Mouse (Mus musculus): Measurements from ENCODE around the gene Gm20388. TPM values are rescaled to one million over a fixed set of nuclear protein-coding genes. Genes with fewer than 3 reads are reported as not detected.

Gm20388 gene
- polyA plus RNA-seq, 1 experiment from 2014 or later: 1.4 TPM

DNA sequence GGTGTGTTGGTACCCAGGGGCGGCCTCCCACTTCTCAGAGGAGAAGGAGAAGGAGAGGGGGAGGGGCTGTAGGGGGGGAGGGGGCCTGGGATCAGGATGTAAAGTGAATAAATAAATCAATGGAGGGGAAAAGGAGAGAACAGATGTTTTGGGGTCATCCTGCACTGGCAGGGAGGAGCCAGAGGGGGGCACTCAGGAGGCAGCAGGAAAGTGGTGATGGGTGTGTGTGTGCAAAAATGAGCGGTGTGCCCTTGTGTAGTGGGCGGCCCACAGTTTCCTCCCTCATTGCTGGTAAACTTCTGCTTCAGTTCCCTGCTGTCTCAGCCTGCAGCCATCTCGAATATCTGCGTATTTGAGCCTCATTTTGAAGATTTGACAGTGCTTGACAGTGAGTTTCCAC lies 2224.9 kb downstream of the Gm20388 start:
- Histone ChIP-seq H3K4me2 (ENCODE audit: low read depth, low read length) (no peak overlapping the region), H3K27me3 (ENCODE audit: control insufficient read depth, insufficient read depth, low read depth, low read length) (no peaks in the 10 kb centered on the region), H3K4me1 (ENCODE audit: control insufficient read depth, low read depth, low read length) (no peaks in the 10 kb centered on the region), H3K27ac (ENCODE audit: low read length) (no peak overlapping the region), H3K4me3 (ENCODE audit: low read depth, low read length) (no peak overlapping the region), H3K9me3 (replicated peaks; ENCODE audit: control insufficient read depth, low read length) (no peaks in the 10 kb centered on the region), H3K9ac (ENCODE audit: low read depth, low read length) (no peak overlapping the region), H3K36me3 (ENCODE audit: control insufficient read depth, insufficient read depth) (no peaks in the 10 kb centered on the region)
- WGBS (ENCODE audit: insufficient replicate concordance): 28% methylated on average over 5 of the region's 5 CpGs
- ATAC-seq (ENCODE audit: low read depth): no peak

DNA sequence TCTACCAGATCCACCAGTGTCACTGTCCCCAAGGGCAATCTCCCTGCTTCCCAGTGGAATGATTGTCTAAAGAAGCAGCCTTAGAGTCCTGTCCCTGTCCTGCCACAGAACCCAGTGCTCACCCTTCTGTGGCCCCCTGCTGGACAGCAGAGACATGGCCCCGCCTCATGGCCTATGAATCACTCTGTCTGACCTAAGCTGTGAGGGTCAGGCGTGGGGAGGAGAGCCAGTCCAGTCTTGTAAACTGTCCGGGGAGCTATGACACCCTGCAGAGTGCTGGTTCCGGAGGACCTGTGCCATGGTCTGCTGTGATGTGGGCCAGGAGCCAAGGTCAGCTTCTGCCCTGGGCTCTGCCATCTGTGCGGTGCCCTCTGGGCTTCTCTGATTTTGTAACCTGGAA lies 2229.1 kb downstream of the Gm20388 start:
- H3K4me3 ChIP-seq (ENCODE audit: low read depth, low read length): no peak overlapping the region
- H3K27ac ChIP-seq (ENCODE audit: low read length): no peak overlapping the region
- no peaks in the 10 kb centered on the region for H3K9me3 ChIP-seq (replicated peaks; ENCODE audit: control insufficient read depth, low read length)
- H3K4me1 ChIP-seq (ENCODE audit: control insufficient read depth, low read depth, low read length): no peaks in the 10 kb centered on the region
- no peak overlapping the region for H3K4me2 ChIP-seq (ENCODE audit: low read depth, low read length)
- no peaks in the 10 kb centered on the region for H3K27me3 ChIP-seq (ENCODE audit: control insufficient read depth, insufficient read depth, low read depth, low read length)
- ATAC-seq (ENCODE audit: low read depth): peak; percentile 55; the same call in 1 of the 2 replicates
- H3K9ac ChIP-seq (ENCODE audit: low read depth, low read length): no peak overlapping the region
- no peaks in the 10 kb centered on the region for H3K36me3 ChIP-seq (ENCODE audit: control insufficient read depth, insufficient read depth)
- WGBS (ENCODE audit: insufficient replicate concordance): 33% methylated on average over 5 of the region's 5 CpGs

DNA sequence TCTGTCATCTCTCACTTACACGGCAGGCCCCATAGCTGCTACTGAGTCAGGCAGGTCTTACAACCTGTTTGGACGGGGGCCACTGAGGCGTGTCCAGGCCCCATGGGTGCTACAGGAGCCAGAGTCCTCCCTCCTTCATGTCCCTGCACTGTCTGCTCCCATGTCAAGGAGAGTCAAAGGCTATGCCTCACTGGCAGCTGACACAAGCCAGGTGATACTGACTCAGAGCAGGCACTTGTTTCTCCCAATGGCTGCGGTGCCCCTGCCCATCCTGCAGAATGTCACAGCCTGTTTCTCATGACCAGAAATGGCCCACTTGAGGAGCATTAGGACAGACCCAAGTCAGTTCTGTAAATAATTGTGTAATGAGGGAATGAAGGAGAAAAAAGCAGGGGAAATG lies 2229.8 kb downstream of the Gm20388 start:
- no peaks in the 10 kb centered on the region for H3K36me3 ChIP-seq (ENCODE audit: control insufficient read depth, insufficient read depth)
- H3K4me1 ChIP-seq (ENCODE audit: control insufficient read depth, low read depth, low read length): no peaks in the 10 kb centered on the region
- H3K9me3 ChIP-seq (replicated peaks; ENCODE audit: control insufficient read depth, low read length): no peaks in the 10 kb centered on the region
- no peak overlapping the region for H3K4me2 ChIP-seq (ENCODE audit: low read depth, low read length)
- H3K4me3 ChIP-seq (ENCODE audit: low read depth, low read length): no peak overlapping the region
- WGBS (ENCODE audit: insufficient replicate concordance): 68% methylated on average over 4 of the region's 4 CpGs
- no peak overlapping the region for H3K27ac ChIP-seq (ENCODE audit: low read length)
- H3K27me3 ChIP-seq (ENCODE audit: control insufficient read depth, insufficient read depth, low read depth, low read length): no peaks in the 10 kb centered on the region
- no peak overlapping the region for H3K9ac ChIP-seq (ENCODE audit: low read depth, low read length)
- no peak for ATAC-seq (ENCODE audit: low read depth)

DNA sequence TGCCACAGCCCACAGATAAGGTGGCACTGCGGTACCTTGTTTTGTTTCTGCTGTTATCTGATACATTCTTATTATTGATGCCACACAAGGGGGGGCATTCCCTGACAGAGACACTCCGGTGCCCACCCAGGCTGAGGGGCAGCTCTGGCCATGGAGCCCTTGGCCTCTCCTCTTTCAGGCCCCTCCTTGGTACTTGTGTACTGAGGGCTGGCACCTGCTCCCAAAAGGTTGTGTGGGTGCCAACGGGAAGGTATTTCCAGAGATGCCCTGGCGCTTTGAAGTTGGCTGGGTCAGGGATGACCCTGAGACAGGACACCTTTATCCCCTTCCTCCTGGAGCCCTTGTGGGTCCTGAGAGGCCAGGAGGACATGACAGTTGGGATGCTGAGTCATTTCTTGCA lies 2231.8 kb downstream of the Gm20388 start:
- H3K27me3 ChIP-seq (ENCODE audit: control insufficient read depth, insufficient read depth, low read depth, low read length): no peaks in the 10 kb centered on the region
- H3K36me3 ChIP-seq (ENCODE audit: control insufficient read depth, insufficient read depth): no peaks in the 10 kb centered on the region
- H3K4me1 ChIP-seq (ENCODE audit: control insufficient read depth, low read depth, low read length): no peaks in the 10 kb centered on the region
- ATAC-seq (ENCODE audit: low read depth): no peak
- no peak overlapping the region for H3K4me2 ChIP-seq (ENCODE audit: low read depth, low read length)
- H3K27ac ChIP-seq (ENCODE audit: low read length): no peak overlapping the region
- H3K4me3 ChIP-seq (ENCODE audit: low read depth, low read length): no peak overlapping the region
- no peaks in the 10 kb centered on the region for H3K9me3 ChIP-seq (replicated peaks; ENCODE audit: control insufficient read depth, low read length)
- WGBS (ENCODE audit: insufficient replicate concordance): 64% methylated on average over 4 of the region's 4 CpGs
- H3K9ac ChIP-seq (ENCODE audit: low read depth, low read length): no peak overlapping the region

DNA sequence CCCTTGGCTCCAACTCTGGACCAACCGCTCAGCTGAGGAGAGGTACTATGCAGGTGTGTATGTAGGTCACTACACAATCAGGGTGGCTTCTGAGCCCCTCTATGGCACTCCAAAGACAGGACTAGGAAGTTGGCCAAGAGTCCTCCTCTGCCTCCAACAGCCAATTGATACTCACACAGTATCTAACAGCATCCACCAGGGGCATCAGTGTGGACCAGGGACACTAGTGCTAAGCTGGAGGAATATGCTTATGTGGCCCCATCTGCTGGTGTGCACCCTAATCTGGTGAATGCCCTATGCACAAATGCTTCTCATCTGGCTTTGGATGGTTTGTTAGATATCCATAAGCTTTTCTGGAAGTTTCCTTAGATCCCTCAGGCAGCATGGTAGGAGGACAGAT lies 2232.6 kb downstream of the Gm20388 start:
- ATAC-seq (ENCODE audit: low read depth): no peak
- H3K27ac ChIP-seq (ENCODE audit: low read length): no peak overlapping the region
- H3K4me2 ChIP-seq (ENCODE audit: low read depth, low read length): no peak overlapping the region
- H3K9ac ChIP-seq (ENCODE audit: low read depth, low read length): no peak overlapping the region
- H3K36me3 ChIP-seq (ENCODE audit: control insufficient read depth, insufficient read depth): no peaks in the 10 kb centered on the region
- H3K4me3 ChIP-seq (ENCODE audit: low read depth, low read length): no peak overlapping the region
- no peaks in the 10 kb centered on the region for H3K9me3 ChIP-seq (replicated peaks; ENCODE audit: control insufficient read depth, low read length)
- no peaks in the 10 kb centered on the region for H3K4me1 ChIP-seq (ENCODE audit: control insufficient read depth, low read depth, low read length)
- WGBS (ENCODE audit: insufficient replicate concordance): 69% methylated on average over 1 of the region's 1 CpGs
- no peaks in the 10 kb centered on the region for H3K27me3 ChIP-seq (ENCODE audit: control insufficient read depth, insufficient read depth, low read depth, low read length)

DNA sequence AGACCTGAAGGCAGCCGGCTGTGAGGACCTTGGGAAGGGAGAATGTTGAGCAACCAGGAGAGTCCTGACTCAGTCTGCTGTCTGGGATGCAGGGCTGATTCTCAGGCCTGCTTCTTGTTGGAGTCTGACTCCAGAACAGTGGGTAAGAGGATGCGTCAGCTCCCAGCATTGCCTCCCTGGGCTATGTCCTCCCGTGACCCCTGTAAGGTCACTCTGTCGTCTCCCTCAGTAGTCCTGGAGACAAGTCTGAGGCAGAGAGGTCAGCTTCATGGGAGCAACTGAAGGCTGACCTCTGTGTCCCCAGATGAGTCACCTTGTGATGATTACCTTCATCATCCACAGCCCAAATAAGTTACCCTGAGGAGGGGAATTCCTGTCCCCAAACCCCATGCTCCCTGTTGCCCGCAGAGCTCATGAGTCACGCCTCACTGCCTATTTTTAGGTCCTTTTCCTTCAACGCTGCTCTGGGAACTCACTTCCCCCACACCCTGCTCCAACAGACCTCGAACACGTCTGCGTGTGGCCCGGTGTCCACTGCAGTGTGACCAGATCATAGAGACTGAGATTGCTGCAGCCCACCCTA lies 2234.2 kb downstream of the Gm20388 start:
- Histone ChIP-seq H3K27ac (ENCODE audit: low read length) (no peak overlapping the region), H3K4me2 (ENCODE audit: low read depth, low read length) (no peak overlapping the region), H3K4me3 (ENCODE audit: low read depth, low read length) (no peak overlapping the region), H3K4me1 (ENCODE audit: control insufficient read depth, low read depth, low read length) (no peaks in the 10 kb centered on the region), H3K27me3 (ENCODE audit: control insufficient read depth, insufficient read depth, low read depth, low read length) (no peaks in the 10 kb centered on the region), H3K9ac (ENCODE audit: low read depth, low read length) (no peak overlapping the region), H3K36me3 (ENCODE audit: control insufficient read depth, insufficient read depth) (no peaks in the 10 kb centered on the region), H3K9me3 (replicated peaks; ENCODE audit: control insufficient read depth, low read length) (no peaks in the 10 kb centered on the region)
- 27% methylated on average over 11 of the region's 11 CpGs for WGBS (ENCODE audit: insufficient replicate concordance)
- no peak for ATAC-seq (ENCODE audit: low read depth)

DNA sequence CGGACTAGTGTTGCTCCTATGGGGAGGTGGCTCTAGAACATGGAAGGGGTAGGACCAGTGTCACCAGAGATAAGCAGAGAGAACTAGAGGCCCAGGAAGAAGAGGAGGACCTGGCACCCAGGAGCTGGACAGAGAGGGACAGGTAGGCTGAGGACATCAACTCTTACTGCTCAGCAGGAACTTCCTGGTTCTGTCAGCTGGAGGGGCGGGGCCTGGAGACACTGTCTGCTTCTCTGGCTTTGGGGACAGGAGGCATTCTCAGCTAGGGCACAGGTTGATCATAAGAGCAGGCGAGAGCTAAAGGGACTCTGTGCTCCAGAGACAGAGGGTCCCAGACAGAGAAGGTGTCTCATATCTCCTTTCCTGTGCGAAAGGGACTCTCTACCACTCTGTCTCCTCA lies 2238.4 kb downstream of the Gm20388 start:
- Histone ChIP-seq H3K4me3 (ENCODE audit: low read depth, low read length) (no peak overlapping the region), H3K4me2 (ENCODE audit: low read depth, low read length) (no peak overlapping the region), H3K27me3 (ENCODE audit: control insufficient read depth, insufficient read depth, low read depth, low read length) (no peaks in the 10 kb centered on the region), H3K9me3 (replicated peaks; ENCODE audit: control insufficient read depth, low read length) (no peaks in the 10 kb centered on the region), H3K4me1 (ENCODE audit: control insufficient read depth, low read depth, low read length) (no peaks in the 10 kb centered on the region), H3K9ac (ENCODE audit: low read depth, low read length) (no peak overlapping the region), H3K36me3 (ENCODE audit: control insufficient read depth, insufficient read depth) (no peaks in the 10 kb centered on the region), H3K27ac (ENCODE audit: low read length) (no peak overlapping the region)
- no peak for ATAC-seq (ENCODE audit: low read depth)
- 50% methylated on average over 4 of the region's 4 CpGs for WGBS (ENCODE audit: insufficient replicate concordance)

- Histone ChIP-seq H3K27ac (ENCODE audit: low read length) (no peak overlapping the region), H3K27me3 (ENCODE audit: control insufficient read depth, insufficient read depth, low read depth, low read length) (no peaks in the 10 kb centered on the region), H3K9me3 (replicated peaks; ENCODE audit: control insufficient read depth, low read length) (no peaks in the 10 kb centered on the region), H3K9ac (ENCODE audit: low read depth, low read length) (no peak overlapping the region), H3K4me1 (ENCODE audit: control insufficient read depth, low read depth, low read length) (no peaks in the 10 kb centered on the region), H3K36me3 (ENCODE audit: control insufficient read depth, insufficient read depth) (no peaks in the 10 kb centered on the region), H3K4me2 (ENCODE audit: low read depth, low read length) (no peak overlapping the region), H3K4me3 (ENCODE audit: low read depth, low read length) (no peak overlapping the region)
- WGBS (ENCODE audit: insufficient replicate concordance): 59% methylated on average over 8 of the region's 8 CpGs
- ATAC-seq (ENCODE audit: low read depth): no peak
Measured at GRCm38 (mm10) chr8:122149606-122150005, 2239.0 kb downstream of the Gm20388 start.

DNA sequence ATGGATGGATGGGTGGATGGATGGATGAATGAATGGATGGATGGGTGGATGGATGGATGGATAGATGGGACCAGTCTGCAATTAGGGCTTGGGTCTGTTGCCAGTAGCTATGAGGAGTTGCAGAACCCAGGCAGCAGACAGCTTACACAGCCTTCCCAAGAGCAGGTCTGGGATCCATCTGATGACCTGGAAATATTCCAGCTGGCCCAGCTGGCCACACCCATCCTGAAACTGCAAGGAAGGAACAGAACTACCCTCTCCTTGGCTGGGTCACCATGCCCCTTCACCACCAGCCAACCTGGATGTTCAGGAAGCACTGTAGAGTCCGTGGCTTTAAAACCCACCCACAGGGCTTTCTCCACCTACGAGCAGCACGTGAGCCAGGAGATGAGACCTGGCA lies 2240.9 kb downstream of the Gm20388 start:
- H3K27ac ChIP-seq (ENCODE audit: low read length): no peak overlapping the region
- H3K9me3 ChIP-seq (replicated peaks; ENCODE audit: control insufficient read depth, low read length): no peaks in the 10 kb centered on the region
- ATAC-seq (ENCODE audit: low read depth): no peak
- H3K27me3 ChIP-seq (ENCODE audit: control insufficient read depth, insufficient read depth, low read depth, low read length): no peaks in the 10 kb centered on the region
- H3K4me1 ChIP-seq (ENCODE audit: control insufficient read depth, low read depth, low read length): no peaks in the 10 kb centered on the region
- 42% methylated on average over 3 of the region's 3 CpGs for WGBS (ENCODE audit: insufficient replicate concordance)
- H3K36me3 ChIP-seq (ENCODE audit: control insufficient read depth, insufficient read depth): no peaks in the 10 kb centered on the region
- H3K9ac ChIP-seq (ENCODE audit: low read depth, low read length): no peak overlapping the region
- no peak overlapping the region for H3K4me3 ChIP-seq (ENCODE audit: low read depth, low read length)
- H3K4me2 ChIP-seq (ENCODE audit: low read depth, low read length): no peak overlapping the region

All from liver, embryonic 16.5 days (tissue).